Mouse (Mus musculus): ENCODE data around the gene Tuba1b.
"Not testable (repeated sequence)": the region's sequence is repeated elsewhere in the genome, so short reads cannot be mapped to it uniquely, and the experiment has no call there.

Gene Tuba1b

GRCm38 (mm10) chr15:98954425-98955253 is 20.3 kb upstream of the Tuba1b start:
- in situ Hi-C loops (cut with MseI, MboI), result no loop called here

GRCm38 (mm10) chr15:98953401-98954356 is 19.3 kb upstream of the Tuba1b start, which contains the start of the genes Gm49450 and Tuba1a:
Gene Gm49450 (minus strand): TSS chr15:98953551.
Gene Tuba1a (minus strand): TSS chr15:98953703.
- in situ Hi-C loops (cut with MseI, MboI), result no loop called here

GRCm38 (mm10) chr15:98952751-98953400 is 18.5 kb upstream of the Tuba1b start:
- in situ Hi-C loops (cut with MseI, MboI), result no loop called here

- in situ Hi-C loops (cut with MseI, MboI), result no loop called here
These were observed 17.7 kb upstream of the Tuba1b start for GRCm38 (mm10) chr15:98952063-98952455.

GRCm38 (mm10) chr15:98951122-98952062 is 17.0 kb upstream of the Tuba1b start:
- in situ Hi-C loops (cut with MseI, MboI), result not testable (repeated sequence)

- in situ Hi-C loops (cut with MseI, MboI), result no loop called here
These were observed 15.2 kb upstream of the Tuba1b start for GRCm38 (mm10) chr15:98949607-98949892.

GRCm38 (mm10) chr15:98948857-98949606 is 14.7 kb upstream of the Tuba1b start:
- in situ Hi-C loops (cut with MseI, MboI), result no loop called here

GRCm38 (mm10) chr15:98948382-98948781 is 14.0 kb upstream of the Tuba1b start:
- in situ Hi-C loops (cut with MseI, MboI), result no loop called here

- in situ Hi-C loops (cut with MseI, MboI), result no loop called here
These were observed 13.5 kb upstream of the Tuba1b start for GRCm38 (mm10) chr15:98947884-98948283.

GRCm38 (mm10) chr15:98943133-98943532 is 8.8 kb upstream of the Tuba1b start:
- in situ Hi-C loops (cut with MseI, MboI), result no loop called here

- in situ Hi-C loops (cut with MseI, MboI), result no loop called here
These were observed 7.7 kb upstream of the Tuba1b start for GRCm38 (mm10) chr15:98942081-98942480.

- in situ Hi-C loops (cut with MseI, MboI), result no loop called here
These were observed 7.2 kb upstream of the Tuba1b start for GRCm38 (mm10) chr15:98941539-98941938.

- in situ Hi-C loops (cut with MseI, MboI), result no loop called here
These were observed 6.5 kb upstream of the Tuba1b start for GRCm38 (mm10) chr15:98940816-98941215.

- in situ Hi-C loops (cut with MseI, MboI), result no loop called here
These were observed 540 bp downstream of the Tuba1b start for GRCm38 (mm10) chr15:98933833-98934216.

GRCm38 (mm10) chr15:98933004-98933671 is 1.2 kb downstream of the Tuba1b start:
- in situ Hi-C loops (cut with MseI, MboI), result not testable (repeated sequence)

- in situ Hi-C loops (cut with MseI, MboI), result no loop called here
These were observed 3.4 kb downstream of the Tuba1b start for GRCm38 (mm10) chr15:98930998-98931397.

GRCm38 (mm10) chr15:98930017-98930734 is 4.2 kb downstream of the Tuba1b start:
- in situ Hi-C loops (cut with MseI, MboI), result no loop called here

- in situ Hi-C loops (cut with MseI, MboI), result no loop called here
These were observed 5.6 kb downstream of the Tuba1b start for GRCm38 (mm10) chr15:98928598-98929240.

All from mouse trophoblast stem cell (cell line).